Mouse (Mus musculus) C2C12 (cell line): ENCODE data around the gene Tspan5.

Source experiments
- CEBPB ChIP-seq: IDR thresholded peaks from one replicate; pipeline ENCODE4 v1.6.1; 2011; ENCODE audit warnings: low read depth, mild to moderate bottlenecking, control low read depth, moderate library complexity
- CTCF ChIP-seq: IDR thresholded peaks from one replicate; pipeline ENCODE4 v1.5.1; 2011; ENCODE audit not compliant: control insufficient read depth, insufficient read depth, insufficient read length
- MAX ChIP-seq: IDR thresholded peaks from one replicate; pipeline ENCODE4 v1.6.1; 2011; ENCODE audit warnings: mild to moderate bottlenecking, control low read depth
- MYOD1 ChIP-seq: IDR thresholded peaks from one replicate; pipeline ENCODE4 v1.6.1; 2011; ENCODE audit warnings: low read depth; ENCODE audit not compliant: control insufficient read depth, insufficient read length

- TF ChIP-seq CTCF (no peak), MAX (no peak), MYOD1 (no peak), CEBPB (no peak)
These were observed 158.7 kb downstream of the Tspan5 start for GRCm38 (mm10) chr3:138900571-138901141.
